Mouse (Mus musculus): ENCODE data around the gene Ndufs7. TPM values are rescaled to one million over a fixed set of nuclear protein-coding genes. Genes with fewer than 3 reads are reported as not detected.

Ndufs7 gene
- total and polyA plus RNA-seq, 3 experiments, result 377 to 458 TPM; not detected in 1

- Histone ChIP-seq H3K27ac (ENCODE audit: control insufficient read depth, low read depth, low read length) (no peak overlapping the region), H3K36me3 (ENCODE audit: control insufficient read depth in 1 of 2, insufficient read depth in 2 of 2, low read length in 2 of 2) (no peaks in the 10 kb centered on the region; a peak in 1 of 4 replicates), H3K9me3 (replicated peaks; ENCODE audit: insufficient read depth, low read length) (no peaks in the 10 kb centered on the region), H3K4me3 (ENCODE audit: control insufficient read depth in 1 of 2, insufficient read depth in 1 of 2, low read depth in 2 of 2, low read length in 2 of 2) (no peak overlapping the region), H3K9ac (ENCODE audit: control insufficient read depth, low read depth, low read length, poor library complexity, severe bottlenecking) (no peak overlapping the region), H3K4me1 (ENCODE audit: control insufficient read depth in 1 of 2, insufficient read depth in 2 of 2, low read length in 2 of 2) (no peaks in the 10 kb centered on the region), H3K79me2 (ENCODE audit: control insufficient read depth, insufficient read depth, low read length, poor library complexity) (no peaks in the 10 kb centered on the region), H3K27me3 (ENCODE audit: control insufficient read depth in 1 of 2, insufficient read depth in 2 of 2, low read length in 2 of 2) (no peaks in the 10 kb centered on the region)
- no peak for DNase-seq (ENCODE audit: low read depth, low spot score)
- no peak for TF ChIP-seq MXI1 (IDR thresholded peaks at IDR 0.05; ENCODE audit: low read depth, low read length)
- TF ChIP-seq TBP (IDR thresholded peaks at IDR 0.05; ENCODE audit: low read depth, low read length), result no peak
- TF ChIP-seq ETS1 (IDR thresholded peaks at IDR 0.05; ENCODE audit: low read depth, low read length), result no peak
- TF ChIP-seq POLR2A (IDR thresholded peaks at IDR 0.05; ENCODE audit: control insufficient read depth in 1 of 2, insufficient read depth in 1 of 2, low read depth in 1 of 2, low read length in 2 of 2, poor library complexity in 1 of 2), result no peak
- TF ChIP-seq HCFC1 (IDR thresholded peaks at IDR 0.05; ENCODE audit: low read depth, low read length), result no peak
- no peak for TF ChIP-seq SIN3A (IDR thresholded peaks at IDR 0.05; ENCODE audit: low read length)
- TF ChIP-seq GATA1 (IDR thresholded peaks at IDR 0.05; ENCODE audit: low read depth, low read length), result no peak
- no peak for TF ChIP-seq CHD2 (IDR thresholded peaks at IDR 0.05; ENCODE audit: low read length)
- TF ChIP-seq POLR2AphosphoS2 (IDR thresholded peaks at IDR 0.05; ENCODE audit: low read length), result no peak
- no peak for TF ChIP-seq ZKSCAN1 (IDR thresholded peaks at IDR 0.05; ENCODE audit: low read depth, low read length)
- TF ChIP-seq CHD1 (IDR thresholded peaks at IDR 0.05; ENCODE audit: low read depth, low read length), result no peak
- no peak for TF ChIP-seq TAL1 (IDR thresholded peaks at IDR 0.05; ENCODE audit: low read length)
- TF ChIP-seq BHLHE40 (IDR thresholded peaks at IDR 0.05; ENCODE audit: borderline replicate concordance, low read depth, low read length), result no peak
- no peak for TF ChIP-seq E2F4 (IDR thresholded peaks at IDR 0.05; ENCODE audit: borderline replicate concordance, low read depth, low read length)
- no peak for TF ChIP-seq JUND (IDR thresholded peaks at IDR 0.05; ENCODE audit: low read depth, low read length)
- TF ChIP-seq MYB (IDR thresholded peaks at IDR 0.05; ENCODE audit: low read depth, low read length), result no peak
Observed at GRCm38 (mm10) chr10:80236145-80236825, 12.6 kb upstream of the Ndufs7 start.

- no peak overlapping the region for H3K9ac ChIP-seq (ENCODE audit: control insufficient read depth, low read depth, low read length, poor library complexity, severe bottlenecking)
- H3K27ac ChIP-seq (ENCODE audit: control insufficient read depth, low read depth, low read length), result no peak overlapping the region
- no peaks in the 10 kb centered on the region for H3K4me1 ChIP-seq (ENCODE audit: control insufficient read depth in 1 of 2, insufficient read depth in 2 of 2, low read length in 2 of 2)
- no peaks in the 10 kb centered on the region; a peak in 1 of 4 replicates for H3K36me3 ChIP-seq (ENCODE audit: control insufficient read depth in 1 of 2, insufficient read depth in 2 of 2, low read length in 2 of 2)
- TF ChIP-seq KAT2A (conservative IDR thresholded peaks at IDR 0.05; ENCODE audit: low read depth, low read length) (no peak), USF2 (IDR thresholded peaks at IDR 0.05; ENCODE audit: borderline replicate concordance in 1 of 2, insufficient read depth in 1 of 2, low read depth in 1 of 2, low read length in 2 of 2) (no peak), POLR2AphosphoS2 (IDR thresholded peaks at IDR 0.05; ENCODE audit: low read length) (no peak), SIN3A (IDR thresholded peaks at IDR 0.05; ENCODE audit: low read length) (no peak), POLR2AphosphoS5 (IDR thresholded peaks at IDR 0.05; ENCODE audit: borderline replicate concordance, low read depth, low read length) (no peak), CHD1 (IDR thresholded peaks at IDR 0.05; ENCODE audit: low read depth, low read length) (no peak)
- no peak for DNase-seq (ENCODE audit: low read depth, low spot score)
- H3K9me3 ChIP-seq (replicated peaks; ENCODE audit: insufficient read depth, low read length), result no peaks in the 10 kb centered on the region
- H3K4me3 ChIP-seq (ENCODE audit: control insufficient read depth in 1 of 2, insufficient read depth in 1 of 2, low read depth in 2 of 2, low read length in 2 of 2), result no peak overlapping the region
- no peaks in the 10 kb centered on the region for H3K79me2 ChIP-seq (ENCODE audit: control insufficient read depth, insufficient read depth, low read length, poor library complexity)
- no peaks in the 10 kb centered on the region for H3K27me3 ChIP-seq (ENCODE audit: control insufficient read depth in 1 of 2, insufficient read depth in 2 of 2, low read length in 2 of 2)
Observed at GRCm38 (mm10) chr10:80237020-80237419, 11.9 kb upstream of the Ndufs7 start.

All from MEL (cell line).